Mouse (Mus musculus) neural tube, embryonic 14.5 days (tissue): ENCODE data around the gene Rprd1b. TPM values are rescaled to one million over a fixed set of nuclear protein-coding genes. Genes with fewer than 3 reads are reported as not detected.

Source experiments
- ATAC-seq: fragments of 200-750 bp; cut with Nextera tagmentation; 2 replicates; pipeline ENCODE4 v1.8.0; 2017; ENCODE audit warnings: low read depth, mild to moderate bottlenecking, moderate TSS enrichment, moderate library complexity
- H3K27ac ChIP-seq: fragments of 300-500 bp; sonication (generic); 2 replicates; pipeline ENCODE4 v1.5.1; 2014; ENCODE audit warnings: low read depth, mild to moderate bottlenecking, control low read depth, low read length, moderate library complexity, mixed read lengths
- H3K27me3 ChIP-seq: fragments of 300-500 bp; sonication (generic); 2 replicates; pipeline ENCODE4 v1.6.1; 2014; ENCODE audit warnings: low read length; ENCODE audit not compliant: control insufficient read depth, insufficient read depth
- H3K36me3 ChIP-seq: fragments of 300-500 bp; sonication (generic); 2 replicates; pipeline ENCODE4 v1.6.1; 2014; ENCODE audit warnings: low read length, mixed read lengths; ENCODE audit not compliant: control insufficient read depth, insufficient read depth
- H3K4me1 ChIP-seq: fragments of 300-500 bp; sonication (generic); 2 replicates; pipeline ENCODE4 v1.6.1; 2014; ENCODE audit warnings: low read length; ENCODE audit not compliant: control insufficient read depth, insufficient read depth
- H3K4me2 ChIP-seq: fragments of 300-500 bp; sonication (generic); 2 replicates; pipeline ENCODE4 v1.6.1; 2014; ENCODE audit warnings: mild to moderate bottlenecking, low read depth, low read length, control low read depth
- H3K4me3 ChIP-seq: fragments of 300-500 bp; sonication (generic); 2 replicates; pipeline ENCODE4 v1.5.1; 2014; ENCODE audit warnings: low read depth, low read length, control low read depth, mixed read lengths
- H3K9ac ChIP-seq: fragments of 300-500 bp; sonication (generic); replicated peaks from 2 replicates; pipeline ENCODE4 v1.6.1; 2014; ENCODE audit warnings: low read depth, mild to moderate bottlenecking, control low read depth, low read length, mixed read lengths
- H3K9me3 ChIP-seq: fragments of 300-500 bp; sonication (generic); 2 replicates; pipeline ENCODE4 v1.6.1; 2016; ENCODE audit warnings: low read length; ENCODE audit not compliant: control insufficient read depth
- WGBS: fragments of 180-500 bp; shearing (Covaris S2); extraction: QIAGEN DNeasy Blood & Tissue Kit; methylation state at CpG from one replicate; pipeline ENCODE4 v1.1.7; 2014; 5-methylcytosine and 5-hydroxymethylcytosine counted together
- polyA plus RNA-seq: library from polyadenylated mRNA; unstranded; fragments of >200 nt; fragmentation: Nextera tagmentation; extraction: Ambion mirVana; gene quantifications from 2 replicates; pipeline ENCODE4 v1.2.1, GENCODE M21; 2014

Rprd1b gene
- polyA plus RNA-seq, 1 experiment from 2014 or later, result 38.6 TPM

GRCm38 (mm10) chr2:158098730-158099129, 70.4 kb downstream of the Rprd1b start:
- Histone ChIP-seq H3K4me3 (no peak overlapping the region), H3K9me3 (no peaks in the 10 kb centered on the region), H3K9ac (no peak overlapping the region), H3K36me3 (no peaks in the 10 kb centered on the region), H3K4me2 (no peak overlapping the region), H3K27ac (no peak overlapping the region), H3K4me1 (no peaks in the 10 kb centered on the region), H3K27me3 (no peaks in the 10 kb centered on the region)
- WGBS, result 89% methylated on average over 5 of the region's 5 CpGs
- no peak for ATAC-seq

DNA sequence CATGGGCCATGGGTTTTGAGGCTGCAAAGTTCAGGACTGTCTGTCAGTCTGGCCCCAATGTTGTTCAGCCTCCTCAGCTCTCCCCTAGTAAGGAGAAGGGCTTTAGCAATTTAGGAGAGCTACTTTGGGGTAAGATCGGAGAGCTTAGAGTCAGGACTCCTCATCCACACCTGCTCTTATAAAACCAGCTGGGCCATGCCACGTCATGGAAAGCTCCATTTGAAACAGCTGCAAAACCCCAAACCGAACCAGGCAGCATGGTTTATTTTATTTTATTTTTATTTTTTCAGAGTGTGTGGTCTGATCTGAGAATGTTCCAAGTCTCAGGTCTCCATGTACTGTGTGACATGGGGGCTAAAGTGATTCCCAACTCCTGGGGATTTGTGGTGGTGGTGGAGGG, 71.2 kb downstream of the Rprd1b start:
- Histone ChIP-seq H3K9ac (no peak overlapping the region), H3K27ac (no peak overlapping the region), H3K4me3 (no peak overlapping the region), H3K4me1 (no peaks in the 10 kb centered on the region), H3K4me2 (no peak overlapping the region), H3K27me3 (no peaks in the 10 kb centered on the region), H3K36me3 (no peaks in the 10 kb centered on the region), H3K9me3 (no peaks in the 10 kb centered on the region)
- WGBS, result 82% methylated on average over 3 of the region's 3 CpGs
- ATAC-seq, result no peak

DNA sequence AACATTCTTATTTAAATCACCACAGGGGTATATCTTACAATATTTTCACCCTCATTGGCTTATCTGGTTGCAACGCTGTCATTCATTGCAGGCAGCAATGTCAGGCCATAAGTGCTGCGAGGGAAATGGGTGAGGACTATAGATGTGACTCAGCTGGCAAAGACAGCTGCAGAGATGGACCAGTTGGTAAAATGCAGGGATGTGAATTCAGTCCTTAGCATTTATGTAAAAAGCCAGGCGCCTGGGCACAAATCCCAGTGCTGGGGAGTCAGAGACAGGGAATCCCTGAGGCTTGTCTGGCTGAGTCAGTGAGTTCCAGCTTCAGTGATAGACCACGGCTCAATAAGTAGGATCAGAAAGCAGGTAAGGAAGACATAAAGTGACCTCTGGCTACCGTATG, 73.5 kb downstream of the Rprd1b start:
- no peak for ATAC-seq
- Histone ChIP-seq H3K36me3 (no peaks in the 10 kb centered on the region), H3K27me3 (no peaks in the 10 kb centered on the region), H3K9me3 (no peaks in the 10 kb centered on the region), H3K4me1 (no peaks in the 10 kb centered on the region), H3K27ac (no peak overlapping the region), H3K4me2 (no peak overlapping the region), H3K9ac (no peak overlapping the region), H3K4me3 (no peak overlapping the region)
- WGBS, result 78% methylated on average over 5 of the region's 5 CpGs

DNA sequence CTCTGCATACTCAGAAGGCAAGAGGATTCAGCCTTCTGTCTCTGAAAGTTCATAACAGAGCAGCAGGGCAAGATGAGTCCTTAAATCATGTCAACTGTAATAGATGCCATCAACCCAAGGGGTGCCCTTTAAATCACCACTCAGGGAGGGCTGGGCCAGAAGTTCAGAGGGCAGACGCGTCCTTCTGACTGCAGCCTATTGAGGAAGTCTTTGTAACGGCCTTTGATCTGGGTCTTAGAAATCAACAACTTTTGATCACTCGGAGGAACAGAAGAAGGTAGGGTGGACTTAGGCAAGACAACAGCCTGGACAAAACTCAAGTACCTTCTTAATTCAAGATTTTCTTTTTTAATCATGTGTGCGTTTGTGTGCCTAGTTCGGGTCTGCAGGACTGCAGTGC, 76.7 kb downstream of the Rprd1b start:
- Histone ChIP-seq H3K4me1 (no peaks in the 10 kb centered on the region), H3K9ac (no peak overlapping the region), H3K27ac (no peak overlapping the region), H3K9me3 (no peaks in the 10 kb centered on the region), H3K4me2 (no peak overlapping the region), H3K27me3 (no peaks in the 10 kb centered on the region), H3K36me3 (no peaks in the 10 kb centered on the region), H3K4me3 (no peak overlapping the region)
- ATAC-seq, result no peak
- WGBS, result 55% methylated on average over 6 of the region's 6 CpGs

DNA sequence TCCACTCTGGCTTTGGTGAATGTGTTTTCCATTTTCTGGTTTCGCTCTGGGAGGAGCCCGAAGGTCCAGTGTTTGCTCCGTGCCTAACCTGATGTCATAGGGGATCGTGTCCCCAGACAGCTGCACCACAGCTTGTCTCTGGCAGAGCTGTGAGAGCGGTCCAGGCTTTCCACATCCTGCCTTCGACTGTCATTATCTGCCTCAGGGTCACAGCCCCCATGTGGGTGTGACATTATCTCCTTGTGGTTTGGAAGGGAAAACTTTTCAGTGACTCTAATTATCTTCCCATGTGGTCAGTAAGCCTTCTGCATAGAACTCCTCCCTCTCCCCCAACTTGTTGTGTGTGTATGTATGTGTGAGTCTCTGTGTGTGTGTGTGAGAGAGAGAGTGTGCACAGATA, 77.3 kb downstream of the Rprd1b start:
- Histone ChIP-seq H3K4me3 (no peak overlapping the region), H3K27me3 (no peaks in the 10 kb centered on the region), H3K27ac (no peak overlapping the region), H3K36me3 (no peaks in the 10 kb centered on the region), H3K4me1 (no peaks in the 10 kb centered on the region), H3K9me3 (no peaks in the 10 kb centered on the region), H3K4me2 (no peak overlapping the region), H3K9ac (no peak overlapping the region)
- no peak for ATAC-seq
- 94% methylated on average over 6 of the region's 6 CpGs for WGBS

- no peak overlapping the region for H3K4me3 ChIP-seq
- H3K4me1 ChIP-seq, result no peaks in the 10 kb centered on the region
- H3K9ac ChIP-seq, result no peak overlapping the region
- no peaks in the 10 kb centered on the region for H3K36me3 ChIP-seq
- H3K4me2 ChIP-seq, result no peak overlapping the region
- no peaks in the 10 kb centered on the region for H3K27me3 ChIP-seq
- peak; percentile 69 for ATAC-seq
- 0 out of 2 replicates have a peak overlapping the region, but pooled peaks have one; percentile 16 for H3K27ac ChIP-seq
- 26% methylated on average over 6 of the region's 6 CpGs for WGBS
- no peaks in the 10 kb centered on the region for H3K9me3 ChIP-seq
Measured at GRCm38 (mm10) chr2:158106947-158107587, 78.8 kb downstream of the Rprd1b start.

DNA sequence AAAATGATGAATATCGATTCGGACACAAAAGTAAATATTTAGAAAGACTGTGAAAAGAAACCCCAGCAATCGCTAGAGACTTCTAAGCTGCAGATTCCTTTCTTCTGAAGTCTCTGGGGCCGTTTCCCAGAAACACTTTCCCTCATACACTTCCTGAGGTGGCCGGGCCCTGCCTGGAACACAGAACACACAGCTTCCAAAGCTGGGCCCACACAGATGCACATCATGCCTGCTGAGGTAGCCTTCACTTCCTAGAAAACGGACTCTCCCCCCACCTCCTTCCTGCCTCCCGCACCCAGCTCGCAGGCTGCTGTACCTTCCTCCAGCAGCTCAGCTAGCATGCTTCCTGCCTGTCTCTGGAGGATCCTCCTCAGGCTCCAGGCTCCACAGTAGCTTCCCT, 81.2 kb downstream of the Rprd1b start:
- no peak overlapping the region for H3K4me2 ChIP-seq
- H3K27me3 ChIP-seq, result no peaks in the 10 kb centered on the region
- no peak for ATAC-seq
- H3K9me3 ChIP-seq, result no peaks in the 10 kb centered on the region
- no peak overlapping the region for H3K27ac ChIP-seq
- no peak overlapping the region for H3K9ac ChIP-seq
- 67% methylated on average over 8 of the region's 8 CpGs for WGBS
- H3K36me3 ChIP-seq, result no peaks in the 10 kb centered on the region
- no peak overlapping the region for H3K4me3 ChIP-seq
- H3K4me1 ChIP-seq, result no peaks in the 10 kb centered on the region

DNA sequence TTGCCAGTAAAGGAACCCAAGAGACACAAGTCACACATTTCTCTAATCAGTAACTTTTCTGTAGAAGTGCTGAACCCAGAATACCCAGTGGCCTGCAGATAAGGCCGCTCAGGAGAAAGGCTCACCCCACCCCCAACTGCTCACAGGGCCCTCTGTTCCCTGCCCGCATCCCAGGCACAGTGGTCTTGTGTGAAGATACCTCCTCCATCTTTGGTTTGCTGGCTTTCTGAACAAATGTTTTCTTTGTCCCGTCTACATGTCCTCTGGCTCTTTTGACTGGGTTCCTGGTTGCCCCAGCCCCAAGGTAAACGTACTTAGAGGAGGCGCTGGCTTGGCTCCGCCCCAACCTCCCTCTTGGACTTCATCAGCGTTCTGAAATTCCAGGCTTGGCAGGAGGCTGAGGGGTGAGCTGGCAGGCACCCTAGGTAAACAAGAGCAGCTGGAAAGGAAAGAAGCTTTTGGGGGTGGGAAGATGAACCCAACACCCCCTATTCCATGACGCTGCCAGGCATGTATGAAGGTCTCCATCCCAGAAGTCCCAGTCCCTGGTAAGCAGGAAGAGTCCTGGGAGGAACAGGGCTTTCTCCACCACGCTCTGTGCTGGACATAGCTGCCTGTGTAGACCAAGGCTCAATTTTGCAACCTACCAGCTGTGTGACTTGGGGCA, 85.4 kb downstream of the Rprd1b start:
- Histone ChIP-seq H3K9ac (no peak overlapping the region), H3K27me3 (no peaks in the 10 kb centered on the region), H3K36me3 (no peaks in the 10 kb centered on the region), H3K27ac (no peak overlapping the region), H3K4me1 (no peaks in the 10 kb centered on the region), H3K4me3 (no peak overlapping the region), H3K4me2 (no peak overlapping the region), H3K9me3 (no peaks in the 10 kb centered on the region)
- WGBS, result 50% methylated on average over 9 of the region's 9 CpGs
- no peak for ATAC-seq

DNA sequence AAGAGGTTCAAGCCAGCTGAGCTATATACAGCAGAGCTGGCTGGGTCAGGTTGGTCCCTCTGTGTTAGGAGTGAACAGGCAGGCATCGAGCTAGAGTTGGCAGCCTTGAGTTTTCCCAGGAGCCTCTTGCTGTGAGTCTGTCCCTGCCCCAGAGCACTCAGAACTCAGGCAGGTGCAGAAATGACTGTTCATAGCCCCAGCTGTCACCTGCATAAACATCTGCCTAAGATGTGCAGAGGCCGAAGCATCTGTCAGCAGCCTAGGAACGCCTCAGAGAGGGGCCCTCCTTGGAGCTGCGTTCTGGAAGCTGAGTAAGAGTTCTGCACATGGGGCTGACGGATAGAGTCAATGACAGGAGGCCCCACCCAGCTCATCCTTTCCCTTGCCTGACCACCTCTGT, 86.6 kb downstream of the Rprd1b start:
- Histone ChIP-seq H3K27me3 (no peaks in the 10 kb centered on the region), H3K36me3 (no peaks in the 10 kb centered on the region), H3K27ac (no peak overlapping the region), H3K9me3 (no peaks in the 10 kb centered on the region), H3K4me3 (no peak overlapping the region), H3K4me2 (no peak overlapping the region), H3K9ac (no peak overlapping the region), H3K4me1 (no peaks in the 10 kb centered on the region)
- 67% methylated on average over 5 of the region's 5 CpGs for WGBS
- no peak for ATAC-seq
